Mouse (Mus musculus) forebrain, embryonic 14.5 days (tissue): Measurements from ENCODE around the gene Olfr859. TPM values are rescaled to one million over a fixed set of nuclear protein-coding genes. Genes with fewer than 3 reads are reported as not detected.
"Not testable (repeated sequence)": the region's sequence is repeated elsewhere in the genome, so short reads cannot be mapped to it uniquely, and the experiment has no call there.

Experiments used
- ATAC-seq: fragments of 200-750 bp; cut with Nextera tagmentation; 2 replicates; pipeline ENCODE4 v1.8.0; 2017; ENCODE audit warnings: mild to moderate bottlenecking, moderate library complexity
- DNase-seq: peaks from one replicate; pipeline ENCODE4 v3.0.0-alpha.2; 2015; ENCODE audit warnings: low spot score
- H3K27ac ChIP-seq: fragments of 300-500 bp; sonication (generic); 2 replicates; pipeline ENCODE4 v1.5.1; 2014; ENCODE audit warnings: low read depth, mild to moderate bottlenecking, control low read depth, low read length, moderate library complexity
- H3K27me3 ChIP-seq: fragments of 300-500 bp; sonication (generic); replicated peaks from 2 replicates; pipeline ENCODE4 v1.6.1; 2014; ENCODE audit warnings: low read length, control low read depth, mixed read lengths; ENCODE audit not compliant: control insufficient read depth, insufficient read depth
- H3K36me3 ChIP-seq: fragments of 300-500 bp; sonication (generic); 2 replicates; pipeline ENCODE4 v1.6.1; 2014; ENCODE audit warnings: low read length, control low read depth; ENCODE audit not compliant: control insufficient read depth, insufficient read depth
- H3K4me1 ChIP-seq: fragments of 300-500 bp; sonication (generic); 2 replicates; pipeline ENCODE4 v1.6.1; 2014; ENCODE audit warnings: antibody characterized with exemption, low read length, control low read depth; ENCODE audit not compliant: control insufficient read depth, insufficient read depth
- H3K4me2 ChIP-seq: fragments of 300-500 bp; sonication (generic); 2 replicates; pipeline ENCODE4 v1.6.1; 2014; ENCODE audit warnings: mild to moderate bottlenecking, control low read depth, low read length
- H3K4me3 ChIP-seq: fragments of 300-500 bp; sonication (generic); 2 replicates; pipeline ENCODE4 v1.5.1; 2014; ENCODE audit warnings: low read depth, low read length, control low read depth
- H3K9ac ChIP-seq: fragments of 300-500 bp; sonication (generic); 2 replicates; pipeline ENCODE4 v1.6.1; 2014; ENCODE audit warnings: mild to moderate bottlenecking, low read length, control low read depth, moderate library complexity
- H3K9me3 ChIP-seq: fragments of 300-500 bp; sonication (generic); replicated peaks from 2 replicates; pipeline ENCODE4 v1.6.1; 2016; ENCODE audit warnings: low read length, control low read depth, mixed read lengths; ENCODE audit not compliant: control insufficient read depth
- WGBS: fragments of 180-500 bp; shearing (Covaris S2); extraction: QIAGEN DNeasy Blood & Tissue Kit; methylation state at CpG from one replicate; pipeline ENCODE4 v1.1.7; 2014; 5-methylcytosine and 5-hydroxymethylcytosine counted together
- polyA plus RNA-seq: library from polyadenylated mRNA; unstranded; fragments of >200 nt; fragmentation: Nextera tagmentation; extraction: Ambion mirVana; gene quantifications from 2 replicates; pipeline ENCODE4 v1.2.1, GENCODE M21; 2014

Olfr859 gene
- not detected in 2 replicates for polyA plus RNA-seq

- H3K27ac ChIP-seq, H3K9me3 ChIP-seq, DNase-seq, H3K4me1 ChIP-seq, H3K9ac ChIP-seq, H3K4me2 ChIP-seq, H3K4me3 ChIP-seq, H3K36me3 ChIP-seq, ATAC-seq, H3K27me3 ChIP-seq: not testable (repeated sequence)
- WGBS, result 51% methylated on average over 1 of the region's 1 CpGs
Measured at GRCm38 (mm10) chr9:19804606-19805005, at the start of gene Olfr859. TSS of gene Olfr859 (plus strand) at chr9:19804906.

DNA sequence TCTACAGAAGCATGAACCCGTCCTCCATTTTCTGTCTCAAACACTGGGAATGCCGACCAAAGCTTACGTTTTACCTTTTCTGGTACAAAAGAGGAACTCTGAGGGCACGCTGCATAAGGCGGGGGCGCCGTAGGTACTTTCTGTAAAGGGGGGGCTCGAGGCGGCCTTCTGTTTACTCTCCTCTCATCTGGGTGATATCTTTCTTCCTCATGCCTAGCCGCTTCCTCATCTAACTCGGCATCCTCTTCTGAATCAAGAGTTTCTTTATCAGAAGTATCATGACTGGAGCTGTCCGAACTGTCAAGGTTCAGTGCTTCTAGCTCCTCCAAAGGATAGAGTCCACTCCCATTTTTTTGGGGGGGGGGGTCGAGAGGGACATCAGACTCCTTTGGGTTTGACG lies 35.6 kb upstream of the Olfr859 start:
- H3K4me2 ChIP-seq, result no peak overlapping the region
- H3K27me3 ChIP-seq, result no peaks in the 10 kb centered on the region
- 84% methylated on average over 14 of the region's 14 CpGs for WGBS
- no peak overlapping the region for H3K9ac ChIP-seq
- DNase-seq (no peak), ATAC-seq (no peak)
- no peak overlapping the region for H3K4me3 ChIP-seq
- no peaks in the 10 kb centered on the region for H3K36me3 ChIP-seq
- H3K4me1 ChIP-seq, result no peaks in the 10 kb centered on the region
- H3K9me3 ChIP-seq, result 0 out of 2 replicates have a peak, but pooled peaks cover 12% of the 10 kb centered on the region
- no peak overlapping the region for H3K27ac ChIP-seq

- Histone ChIP-seq H3K4me2 (no peak overlapping the region), H3K4me1 (no peaks in the 10 kb centered on the region), H3K27me3 (no peaks in the 10 kb centered on the region), H3K4me3 (no peak overlapping the region), H3K27ac (no peak overlapping the region), H3K36me3 (no peaks in the 10 kb centered on the region), H3K9me3 (0 out of 2 replicates have a peak, but pooled peaks cover 7% of the 10 kb centered on the region), H3K9ac (no peak overlapping the region)
- DNase-seq (no peak), ATAC-seq (no peak)
- WGBS, result 93% methylated on average over 14 of the region's 14 CpGs
Measured at GRCm38 (mm10) chr9:19769701-19770100, 35.0 kb upstream of the Olfr859 start.

- H3K9me3 ChIP-seq, result 0 out of 2 replicates have a peak, but pooled peaks cover 2% of the 10 kb centered on the region
- no peak for DNase-seq
- H3K4me3 ChIP-seq, result no peak within 1 kb of the TSS
- no peak within 1 kb of the TSS for H3K9ac ChIP-seq
- H3K4me2 ChIP-seq, result no peak within 1 kb of the TSS
- ATAC-seq, result no peak
- H3K36me3 ChIP-seq, result no peaks in the 10 kb centered on the region
- no peaks in the 10 kb centered on the region for H3K27me3 ChIP-seq
- no peak within 1 kb of the TSS for H3K27ac ChIP-seq
- no peaks in the 10 kb centered on the region for H3K4me1 ChIP-seq
Measured at GRCm38 (mm10) chr9:19779983-19780382, 24.7 kb upstream of the Olfr859 start, which contains the start of gene Olfr58. TSS of gene Olfr58 (plus strand) at chr9:19780283.

DNA sequence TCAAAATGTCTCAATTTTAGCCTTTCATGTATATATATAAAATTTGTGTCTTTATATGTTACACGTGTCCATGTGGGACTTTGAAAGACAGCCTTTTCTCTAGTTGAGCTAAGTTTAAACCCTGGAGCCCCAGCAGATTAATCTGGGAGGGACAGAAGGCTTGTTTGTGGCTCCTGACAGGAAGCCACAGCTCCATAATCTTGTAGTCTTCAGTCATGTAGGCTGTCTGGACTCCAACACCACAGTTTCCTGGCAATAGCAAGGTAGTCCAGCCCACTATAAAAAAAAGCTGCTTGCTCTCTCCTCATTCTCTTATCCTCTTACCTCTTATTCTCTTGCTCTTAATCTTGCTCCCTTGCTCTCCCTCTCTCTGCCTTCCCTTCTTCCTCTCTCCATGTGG lies 1.7 kb upstream of the Olfr859 start:
- H3K9ac ChIP-seq, result no peak overlapping the region
- H3K4me2 ChIP-seq, result no peak overlapping the region
- no peak for ATAC-seq
- no peak overlapping the region for H3K27ac ChIP-seq
- no peaks in the 10 kb centered on the region for H3K9me3 ChIP-seq
- 71% methylated on average over 1 of the region's 1 CpGs for WGBS
- no peaks in the 10 kb centered on the region for H3K4me1 ChIP-seq
- H3K27me3 ChIP-seq, result no peaks in the 10 kb centered on the region
- DNase-seq, result no peak
- H3K4me3 ChIP-seq, result no peak overlapping the region
- H3K36me3 ChIP-seq, result no peaks in the 10 kb centered on the region

DNA sequence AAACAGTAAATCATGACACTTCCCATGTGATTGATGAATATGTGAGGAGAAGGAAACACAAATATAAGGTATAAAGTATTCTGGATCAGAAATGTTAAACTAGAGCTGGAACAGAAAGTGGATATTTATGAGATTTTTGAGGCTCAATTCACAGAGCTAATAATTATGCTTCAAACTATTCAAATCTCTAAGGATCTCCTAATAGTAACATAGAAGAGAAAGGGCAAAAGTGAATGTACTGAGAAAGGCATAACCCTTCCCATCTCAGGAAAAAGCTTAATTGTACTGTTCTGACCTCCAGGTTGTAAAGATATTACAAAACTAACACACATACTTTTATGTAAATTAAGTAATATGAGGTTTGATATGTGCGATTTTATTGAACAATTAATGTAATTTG lies 44.9 kb downstream of the Olfr859 start, which contains the start of gene Olfr860:
Gene Olfr860, minus strand, starts transcription at position 101 of the 400 bp plus-strand sequence.
- ATAC-seq (no peak), DNase-seq (no peak)
- H3K9me3 ChIP-seq, result no peaks in the 10 kb centered on the region; the same call in 1 of the 2 replicates
- H3K9ac ChIP-seq, result no peak within 1 kb of the TSS
- WGBS, result 86% methylated on average over 1 of the region's 1 CpGs
- H3K27me3 ChIP-seq, result no peaks in the 10 kb centered on the region
- no peaks in the 10 kb centered on the region for H3K4me1 ChIP-seq
- H3K4me2 ChIP-seq, result no peak within 1 kb of the TSS
- no peak within 1 kb of the TSS for H3K4me3 ChIP-seq
- no peaks in the 10 kb centered on the region for H3K36me3 ChIP-seq
- H3K27ac ChIP-seq, result no peak within 1 kb of the TSS

Other genes with a start within 250 kb of the Olfr859 start
- not detected in 2 replicates for gene Olfr854, start 237.5 kb upstream of the Olfr859 start, polyA plus RNA-seq
- not detected in 2 replicates for gene Olfr855, start 222.3 kb upstream of the Olfr859 start, polyA plus RNA-seq
- 34.9 and 42.0 TPM in 2 replicates for gene Zfp317, start 182.8 kb upstream of the Olfr859 start, polyA plus RNA-seq
- gene Olfr857, start 95.5 kb upstream of the Olfr859 start, polyA plus RNA-seq, result not detected in 2 replicates
- not detected in 2 replicates for gene Olfr58, start 24.6 kb upstream of the Olfr859 start, polyA plus RNA-seq
- gene Olfr860, start 44.8 kb downstream of the Olfr859 start, polyA plus RNA-seq, result not detected in 2 replicates
- not detected in 2 replicates for gene Olfr862, start 83.1 kb downstream of the Olfr859 start, polyA plus RNA-seq
- gene Olfr77, start 112.0 kb downstream of the Olfr859 start, polyA plus RNA-seq, result 0.17 and 0.22 TPM in 2 replicates
- not detected in 2 replicates for gene Olfr866, start 223.1 kb downstream of the Olfr859 start, polyA plus RNA-seq